Mouse (Mus musculus) liver, adult (tissue): ENCODE results near the gene Fhl4.

Experiments used
- GATA4 ChIP-seq: IDR thresholded peaks from 2 replicates; pipeline ENCODE4 v1.6.1; 2014; ENCODE audit warnings: mild to moderate bottlenecking, low read length; ENCODE audit not compliant: insufficient replicate concordance

The Fhl4 gene

DNA sequence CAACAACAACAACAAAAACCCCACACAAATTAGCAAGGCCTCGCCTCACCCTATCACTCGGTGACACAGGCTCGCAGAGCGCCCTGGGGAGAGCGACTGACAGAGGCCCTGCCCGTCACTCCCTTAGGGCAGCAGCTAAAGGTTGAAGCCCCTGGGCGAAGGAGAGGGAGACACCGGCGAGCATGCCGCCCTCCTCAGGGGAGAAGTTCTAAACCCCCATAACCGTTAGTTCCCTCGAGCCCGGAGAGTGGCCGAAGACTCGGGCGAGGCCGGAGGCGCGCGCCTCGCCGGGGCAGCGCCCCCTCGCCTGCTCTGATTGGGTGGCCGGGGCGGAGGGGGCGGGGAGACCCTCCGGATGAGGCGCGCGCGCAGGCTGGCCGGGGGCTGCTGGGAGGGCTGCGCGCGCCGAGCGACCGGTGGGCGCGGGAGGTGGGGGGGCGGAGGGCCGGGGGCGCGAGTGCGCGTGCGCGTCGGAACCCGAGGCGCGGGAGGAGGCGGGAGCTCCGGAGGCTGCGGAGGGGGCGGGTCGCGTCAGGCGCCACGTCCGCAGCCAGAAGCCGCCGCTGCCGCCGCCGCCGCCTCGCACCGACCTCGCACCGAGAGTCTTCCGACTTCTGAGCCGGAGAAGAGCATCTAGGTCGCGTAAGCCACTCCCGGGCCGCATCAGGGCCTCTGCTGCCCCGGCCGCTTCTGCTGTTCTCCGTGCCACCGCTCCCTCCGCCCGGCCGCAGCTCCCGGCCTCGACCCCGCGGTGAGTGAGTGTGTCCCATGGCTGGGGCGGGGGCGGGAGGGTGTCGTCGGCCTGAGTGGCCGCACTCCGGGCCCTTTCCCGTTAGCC is at the start of gene Fhl4, which contains the start of gene Tmem263:
Gene Fhl4 (minus strand): TSS at position 249 of the 838 bp plus-strand sequence.
Gene Tmem263 (plus strand): TSS at position 381 of the 838 bp plus-strand sequence.
- no peak for TF ChIP-seq GATA4

DNA sequence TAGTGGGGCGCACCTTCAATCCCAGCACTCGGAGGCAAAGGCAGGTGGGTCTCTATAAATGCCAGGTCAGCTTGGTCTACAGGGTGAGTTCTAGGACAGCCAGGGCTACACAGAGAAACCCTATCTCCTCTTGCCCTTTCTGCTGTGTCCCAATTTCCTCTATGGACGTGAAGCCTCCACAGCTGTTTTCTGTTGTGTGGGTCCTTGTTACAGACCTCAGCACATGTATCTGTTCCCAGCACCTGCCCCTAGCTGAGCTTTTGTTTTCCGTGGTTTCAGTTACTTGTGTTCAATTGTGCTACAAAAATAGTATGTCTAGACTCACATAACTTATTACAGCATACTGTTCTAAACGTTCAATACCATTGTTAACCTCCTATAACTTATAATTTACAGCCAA is 46.9 kb upstream of the Fhl4 start:
- TF ChIP-seq GATA4: no peak

DNA sequence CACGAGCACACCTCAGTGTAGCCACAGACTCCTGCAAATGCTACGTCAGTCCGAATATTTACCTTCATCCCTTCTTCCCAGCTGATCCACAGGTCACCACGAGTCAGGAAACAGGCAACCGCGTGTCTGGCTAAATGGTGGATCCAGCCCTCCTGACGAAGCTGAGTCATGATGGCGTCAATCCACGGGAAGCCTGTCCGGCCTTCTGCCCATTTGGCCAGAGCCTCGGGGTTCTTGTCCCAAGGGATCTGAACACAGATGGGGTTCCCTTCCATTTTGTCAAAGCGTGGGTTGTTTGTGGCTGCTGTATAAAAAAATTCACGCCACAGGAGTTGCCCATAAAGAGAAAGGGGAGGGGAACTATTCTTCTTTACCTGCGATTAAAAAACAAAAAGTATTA is 44.0 kb upstream of the Fhl4 start:
- no peak for TF ChIP-seq GATA4

DNA sequence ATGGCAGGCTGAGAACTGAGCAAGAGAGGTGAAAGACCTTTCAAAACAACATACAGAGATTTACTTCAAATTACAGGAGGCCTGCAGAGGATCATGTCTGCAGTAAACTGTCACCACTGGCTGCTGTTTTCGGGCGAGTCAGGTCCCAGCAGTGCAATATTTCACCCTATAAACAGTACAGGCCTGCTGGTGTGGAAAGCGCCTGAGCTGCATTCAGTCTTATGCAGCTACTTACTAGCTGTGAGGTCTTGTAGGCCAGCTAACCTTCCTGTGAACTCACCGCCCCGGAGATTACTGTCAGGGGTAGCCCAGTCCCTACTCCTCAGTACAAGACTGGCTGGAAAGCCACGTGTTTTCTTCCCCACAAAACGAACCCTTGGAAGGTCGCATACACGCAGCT is 39.2 kb upstream of the Fhl4 start:
- TF ChIP-seq GATA4: no peak

DNA sequence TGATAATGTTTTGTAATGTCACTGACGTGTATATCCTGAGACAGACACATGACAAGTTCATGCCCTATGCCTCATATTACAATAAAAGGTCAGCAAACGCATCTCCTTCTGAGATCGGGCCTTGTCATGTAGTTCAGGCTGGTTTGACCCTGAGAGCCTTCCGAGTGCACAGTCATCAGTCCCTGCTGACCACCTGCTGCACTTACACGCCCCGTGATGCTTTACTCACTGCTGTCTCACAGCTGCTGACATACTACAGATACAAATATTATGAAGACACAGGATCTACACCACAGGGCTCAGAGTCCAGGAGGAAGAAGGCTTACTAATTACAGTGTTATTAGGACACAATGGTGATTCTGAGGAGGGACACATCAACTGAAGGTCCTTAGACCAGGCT is 34.3 kb upstream of the Fhl4 start:
- no peak for TF ChIP-seq GATA4

DNA sequence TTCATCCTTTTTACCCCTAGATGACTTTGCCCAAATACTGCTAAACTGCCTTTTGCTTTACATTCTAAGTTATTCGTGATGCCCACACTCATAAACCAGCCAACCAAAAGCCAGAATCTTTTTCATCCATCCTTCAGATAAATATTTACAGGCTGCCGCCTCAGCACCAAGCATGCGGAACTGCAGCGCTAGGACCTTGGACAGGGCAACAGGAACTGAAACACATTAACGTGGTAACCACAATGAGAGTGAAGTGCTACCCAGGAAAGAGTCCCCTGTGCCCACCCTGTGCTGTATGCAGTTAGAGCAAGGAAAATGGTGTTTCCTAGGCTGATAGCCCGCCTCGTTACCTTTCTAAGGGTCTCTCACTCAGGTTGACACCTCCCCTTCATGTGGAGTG is 26.2 kb upstream of the Fhl4 start:
- TF ChIP-seq GATA4: no peak

DNA sequence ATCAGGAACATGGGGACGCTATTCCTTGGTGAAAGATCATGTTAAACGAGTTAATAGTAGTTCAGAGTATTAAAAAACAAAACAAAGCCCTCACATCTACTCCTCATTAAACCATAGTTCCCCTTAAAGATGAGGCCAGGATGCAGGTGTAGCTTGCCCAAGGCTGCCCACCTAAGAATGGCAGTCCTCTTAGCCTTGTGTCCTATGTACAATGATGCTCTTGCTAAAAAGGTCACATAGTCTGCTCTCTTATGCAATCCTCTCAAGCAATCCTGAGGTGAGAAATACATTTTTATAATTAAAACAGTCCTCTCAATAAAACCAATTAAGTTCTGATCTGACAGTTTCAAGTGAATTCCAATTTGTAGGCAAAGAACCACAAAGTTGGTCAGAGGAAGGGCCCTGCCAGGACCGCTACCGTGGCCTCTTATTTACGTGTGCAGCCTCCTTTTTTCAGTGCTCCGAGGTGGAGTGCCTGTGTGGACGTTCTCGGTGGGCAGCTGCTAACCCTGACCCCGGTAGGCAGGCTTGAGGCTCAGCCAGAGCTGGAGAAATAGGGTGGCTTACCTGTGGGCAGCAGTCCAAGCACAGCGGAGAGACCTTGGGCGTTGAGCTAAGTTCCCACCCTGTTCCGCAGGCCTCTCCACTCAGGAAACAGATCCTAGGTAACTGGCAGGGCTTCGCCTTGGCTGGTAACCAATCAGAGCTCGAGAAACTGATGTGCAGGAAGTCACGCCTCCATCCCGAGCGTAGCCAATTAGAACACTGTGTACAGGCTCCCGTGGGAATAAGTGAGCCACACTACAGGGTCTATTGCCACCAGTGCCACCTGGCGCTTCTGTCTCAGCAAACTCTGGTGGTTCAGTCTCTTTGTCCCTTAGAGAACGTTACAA is 25.3 kb upstream of the Fhl4 start, which contains the start of gene Mterf2:
Gene Mterf2 (minus strand): TSS at position 633 of the 893 bp plus-strand sequence.
- no peak for TF ChIP-seq GATA4

DNA sequence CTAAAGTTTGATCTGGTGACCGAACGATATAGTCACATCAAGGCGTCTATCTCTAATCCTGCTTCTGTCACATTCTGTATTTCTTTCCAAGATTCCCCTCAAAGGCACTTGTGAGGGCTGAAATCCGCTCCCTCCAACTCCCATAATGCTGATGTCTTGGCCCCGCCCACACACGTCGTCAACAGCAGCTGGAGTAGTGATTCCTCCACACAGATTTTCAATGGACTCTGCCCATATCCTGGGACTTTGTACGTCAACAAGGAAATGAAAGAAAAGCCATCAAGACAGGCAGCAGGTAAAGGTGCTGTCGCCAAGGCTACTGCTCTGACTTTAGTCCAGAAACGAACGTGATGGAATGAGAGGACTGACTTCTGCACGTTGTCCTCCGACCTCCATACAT is 22.9 kb upstream of the Fhl4 start:
- no peak for TF ChIP-seq GATA4

DNA sequence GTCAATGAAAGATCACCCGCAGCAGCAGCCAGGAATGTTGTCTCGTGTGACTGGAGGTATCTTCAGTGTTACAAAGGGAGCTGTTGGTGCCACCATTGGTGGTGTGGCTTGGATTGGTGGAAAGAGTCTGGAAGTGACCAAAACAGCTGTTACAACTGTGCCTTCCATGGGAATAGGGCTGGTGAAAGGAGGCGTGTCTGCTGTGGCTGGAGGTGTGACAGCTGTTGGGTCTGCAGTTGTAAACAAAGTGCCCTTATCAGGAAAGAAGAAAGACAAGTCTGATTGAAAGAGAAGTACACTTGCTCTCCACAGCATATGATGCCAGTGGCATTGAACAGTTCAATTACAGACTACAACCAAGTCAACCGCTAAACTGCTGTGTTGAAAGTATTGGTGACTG is 12.1 kb upstream of the Fhl4 start:
- no peak for TF ChIP-seq GATA4

DNA sequence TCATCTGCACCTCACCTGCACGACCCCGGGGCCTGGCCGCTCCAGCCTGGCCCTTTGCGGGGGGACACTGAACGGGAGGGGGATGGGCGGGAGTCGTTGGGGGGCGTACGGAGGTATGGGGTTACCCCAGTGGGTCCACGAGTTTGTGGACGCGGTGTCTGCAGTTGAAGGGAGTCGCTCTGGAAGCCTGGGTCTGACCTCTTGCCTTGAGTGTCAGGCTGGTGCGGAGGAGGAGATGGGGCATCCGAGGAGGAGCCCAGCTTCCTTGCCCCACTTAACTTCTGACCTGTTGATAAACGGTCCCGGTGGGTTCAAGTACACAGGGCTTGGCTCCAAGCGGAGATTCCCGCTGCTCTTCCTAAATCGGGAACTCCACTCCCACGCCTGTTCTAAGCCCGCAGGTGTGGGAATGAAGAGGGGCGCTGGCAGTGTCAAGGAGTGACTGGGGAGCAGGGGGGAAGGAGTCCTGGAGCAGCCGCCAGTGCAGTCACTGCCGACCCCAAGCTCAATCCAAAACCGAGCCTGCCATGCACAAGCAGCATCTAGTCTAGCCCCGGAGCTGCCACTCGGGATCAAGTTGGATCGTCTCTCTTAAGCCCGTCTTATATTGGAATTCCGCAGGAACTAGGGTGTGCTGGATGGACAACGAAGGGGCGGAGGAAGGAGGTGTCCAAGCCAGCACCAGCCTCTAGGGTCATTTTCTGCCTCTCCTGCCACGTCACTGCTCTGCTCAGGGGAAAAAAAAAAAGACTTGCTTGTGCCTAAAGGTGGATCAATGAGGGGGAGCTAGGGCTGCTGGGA is 990 bp upstream of the Fhl4 start:
- TF ChIP-seq GATA4: no peak

DNA sequence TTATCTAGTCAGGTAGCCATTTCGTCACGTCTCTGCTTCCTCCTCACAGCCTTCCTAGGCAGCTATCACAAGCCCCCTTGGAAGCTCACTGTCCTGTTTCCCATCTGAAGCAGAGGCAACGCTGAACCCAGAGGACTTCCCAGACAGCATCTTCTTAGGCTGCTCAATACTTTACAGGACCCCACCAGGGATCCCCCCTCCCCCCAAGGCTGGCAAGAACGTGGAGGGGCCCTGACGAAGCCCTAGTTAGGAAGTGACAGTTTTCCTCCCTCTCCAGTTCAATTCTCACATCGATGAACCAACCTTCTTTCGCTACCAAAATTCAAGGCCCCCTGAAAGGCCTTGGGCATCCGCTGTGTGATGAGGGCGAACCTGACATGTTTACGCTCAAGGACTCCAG is 454 bp downstream of the Fhl4 start:
- no peak for TF ChIP-seq GATA4

DNA sequence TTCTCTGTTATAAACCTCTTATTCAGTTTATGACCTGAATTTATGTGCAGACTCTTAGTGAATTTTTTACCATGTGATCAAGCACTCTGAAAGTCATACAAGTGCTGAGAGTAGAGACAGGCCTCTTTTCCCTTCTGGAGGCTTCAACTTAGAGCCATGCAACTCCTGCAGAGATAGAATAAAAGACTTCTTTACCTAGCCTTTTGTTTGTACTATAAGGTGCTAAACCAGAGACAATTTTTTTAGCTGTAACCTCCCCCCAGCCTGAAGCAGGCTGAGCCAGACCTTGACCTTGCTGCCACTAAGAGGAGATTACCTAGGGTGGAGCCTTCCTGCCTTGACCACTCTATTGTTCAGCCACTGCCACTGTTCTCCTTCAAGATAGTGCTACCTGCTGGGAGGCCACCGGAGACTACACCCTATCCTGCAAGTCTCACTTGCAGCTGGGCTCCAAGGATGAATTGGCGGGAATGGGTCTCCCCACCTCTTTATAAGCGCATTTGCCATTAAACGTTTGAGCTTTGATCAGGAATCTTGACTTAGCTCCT is 30.6 kb downstream of the Fhl4 start:
- no peak for TF ChIP-seq GATA4

DNA sequence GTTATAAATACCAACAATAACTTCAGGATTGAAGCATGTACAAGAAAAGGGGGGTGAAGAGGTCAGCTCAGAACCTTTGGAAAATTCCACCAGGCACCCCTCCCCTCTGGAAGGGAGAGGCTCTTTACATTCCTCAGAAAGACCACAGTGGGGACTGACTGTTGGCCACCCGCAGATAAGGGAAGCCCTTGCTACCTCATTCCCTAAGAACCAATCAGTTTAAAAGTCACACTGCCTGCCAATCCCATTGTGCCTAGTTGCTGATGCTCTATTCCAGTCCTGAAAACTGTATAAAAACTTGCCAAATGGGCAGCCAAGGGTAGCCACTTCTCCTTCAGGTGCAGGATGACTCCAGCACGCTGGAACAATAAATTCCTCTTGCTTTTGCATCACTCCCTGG is 47.4 kb downstream of the Fhl4 start:
- TF ChIP-seq GATA4: no peak

DNA sequence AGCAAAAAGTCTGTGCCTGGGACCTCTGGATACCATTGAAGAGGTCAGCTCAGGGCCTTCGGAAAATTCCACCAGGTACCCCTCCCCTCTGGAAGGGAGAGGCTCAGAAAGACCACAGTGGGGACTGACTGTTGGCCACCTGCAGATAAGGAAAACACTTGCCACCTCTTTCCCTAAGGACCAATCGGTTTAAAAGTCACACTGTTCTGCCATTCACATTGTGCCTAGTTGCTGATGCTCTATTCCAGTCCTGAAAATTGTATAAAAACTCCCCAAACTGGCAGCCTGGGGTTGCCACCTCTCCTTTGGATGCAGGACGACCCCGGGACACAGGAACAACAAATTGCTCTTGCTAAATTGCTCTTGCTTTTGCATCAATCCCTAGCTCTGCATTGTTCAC is 49.8 kb downstream of the Fhl4 start:
- TF ChIP-seq GATA4: no peak

DNA sequence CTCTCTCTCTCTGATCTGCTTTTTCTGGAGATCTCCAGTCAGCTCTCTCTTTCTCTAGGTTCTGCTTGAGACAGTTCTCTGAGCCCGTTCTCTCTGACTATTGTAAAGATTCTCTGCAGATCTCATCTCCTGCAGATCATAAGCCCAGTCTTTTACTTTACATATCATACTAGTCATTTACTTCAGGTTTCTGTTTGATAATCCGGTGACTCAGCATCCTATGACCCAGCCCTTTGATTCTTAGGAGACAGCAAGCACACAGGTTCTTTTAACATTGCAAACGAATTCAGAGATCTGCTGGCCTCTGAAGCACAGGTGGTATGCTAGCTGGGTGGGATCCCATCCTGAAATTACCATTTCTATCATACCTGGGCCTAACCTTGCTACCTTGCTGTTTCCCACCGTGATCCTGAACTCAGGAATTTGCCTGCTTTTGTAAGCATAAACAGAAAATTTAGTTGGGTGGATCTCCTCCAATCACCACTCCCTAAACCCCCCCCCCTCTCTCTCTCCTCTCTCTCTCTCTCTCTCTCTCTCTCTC is 51.6 kb downstream of the Fhl4 start:
- TF ChIP-seq GATA4: no peak

DNA sequence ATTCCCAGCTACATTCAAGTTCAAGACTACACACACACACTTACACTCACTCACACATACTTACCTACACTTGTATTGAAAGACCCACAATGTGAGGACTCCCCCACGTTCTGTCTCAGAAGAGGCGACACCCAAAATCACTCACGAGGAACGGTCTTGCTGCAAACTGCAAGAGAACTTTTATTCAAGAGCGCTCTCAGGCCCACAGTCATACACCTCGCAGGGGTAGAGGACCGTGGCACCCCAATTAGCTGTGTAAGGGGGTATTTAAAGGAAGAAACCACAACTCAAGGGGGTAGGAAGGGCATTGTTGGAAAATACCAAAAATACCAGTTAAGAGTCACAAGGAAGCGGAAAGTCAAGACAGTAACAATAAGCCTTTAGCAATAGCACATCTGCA is 54.3 kb downstream of the Fhl4 start:
- no peak for TF ChIP-seq GATA4
